Mouse (Mus musculus) midbrain, embryonic 13.5 days (tissue): ENCODE measurements around the gene Emid1. TPM values are rescaled to one million over a fixed set of nuclear protein-coding genes. Genes with fewer than 3 reads are reported as not detected.

Source experiments
- ATAC-seq: fragments of 200-750 bp; cut with Nextera tagmentation; 2 replicates; pipeline ENCODE4 v1.8.0; 2017; ENCODE audit warnings: mild to moderate bottlenecking, moderate TSS enrichment, moderate library complexity
- H3K27ac ChIP-seq: fragments of 300-500 bp; sonication (generic); 2 replicates; pipeline ENCODE4 v1.5.1; 2015; ENCODE audit warnings: inconsistent platforms, mild to moderate bottlenecking, moderate library complexity
- H3K27me3 ChIP-seq: fragments of 300-500 bp; sonication (generic); 2 replicates; pipeline ENCODE4 v1.6.1; 2015; ENCODE audit warnings: mild to moderate bottlenecking, inconsistent platforms
- H3K36me3 ChIP-seq: fragments of 300-500 bp; sonication (generic); 2 replicates; pipeline ENCODE4 v1.6.1; 2015; ENCODE audit warnings: mild to moderate bottlenecking, inconsistent platforms
- H3K4me1 ChIP-seq: fragments of 300-500 bp; sonication (generic); replicated peaks from 2 replicates; pipeline ENCODE4 v1.6.1; 2015; ENCODE audit warnings: inconsistent platforms
- H3K4me2 ChIP-seq: fragments of 300-500 bp; sonication (generic); replicated peaks from 2 replicates; pipeline ENCODE4 v1.6.1; 2015; ENCODE audit warnings: moderate library complexity, mild to moderate bottlenecking, inconsistent platforms
- H3K4me3 ChIP-seq: fragments of 300-500 bp; sonication (generic); replicated peaks from 2 replicates; pipeline ENCODE4 v1.5.1; 2015; ENCODE audit warnings: mild to moderate bottlenecking, inconsistent platforms
- H3K9ac ChIP-seq: fragments of 300-500 bp; sonication (generic); replicated peaks from 2 replicates; pipeline ENCODE4 v1.6.1; 2015; ENCODE audit warnings: mild to moderate bottlenecking, inconsistent platforms
- H3K9me3 ChIP-seq: fragments of 300-500 bp; sonication (generic); 2 replicates; pipeline ENCODE4 v1.6.1; 2016; ENCODE audit warnings: mild to moderate bottlenecking, inconsistent platforms
- WGBS: fragments of 180-500 bp; shearing (Covaris S2); methylation state at CpG from one replicate; pipeline ENCODE4 v1.1.7; 2015; 5-methylcytosine and 5-hydroxymethylcytosine counted together
- polyA plus RNA-seq: library from polyadenylated mRNA; unstranded; fragments of >200 nt; fragmentation: Nextera tagmentation; extraction: Ambion mirVana; gene quantifications from 2 replicates; pipeline ENCODE4 v1.2.1, GENCODE M21; 2015

Emid1 gene
- polyA plus RNA-seq, 1 experiment from 2014 or later, result 6.7 TPM

- Histone ChIP-seq H3K9ac (no peak overlapping the region), H3K9me3 (no peaks in the 10 kb centered on the region), H3K27me3 (no peaks in the 10 kb centered on the region), H3K4me2 (no peak overlapping the region), H3K27ac (no peak overlapping the region), H3K4me1 (peaks cover 6% of the 10 kb centered on the region), H3K4me3 (no peak overlapping the region), H3K36me3 (no peaks in the 10 kb centered on the region)
- WGBS, result 83% methylated on average over 11 of the region's 11 CpGs
- ATAC-seq, result no peak
Measured at GRCm38 (mm10) chr11:5135914-5136313, 16.1 kb downstream of the Emid1 start.

GRCm38 (mm10) chr11:5132751-5133150 is 19.3 kb downstream of the Emid1 start:
- Histone ChIP-seq H3K4me2 (no peak overlapping the region), H3K9ac (no peak overlapping the region), H3K27ac (no peak overlapping the region), H3K36me3 (no peaks in the 10 kb centered on the region), H3K9me3 (no peaks in the 10 kb centered on the region), H3K27me3 (no peaks in the 10 kb centered on the region), H3K4me3 (no peak overlapping the region), H3K4me1 (peaks cover 18% of the 10 kb centered on the region)
- no peak for ATAC-seq
- WGBS, result 90% methylated on average over 4 of the region's 4 CpGs

- Histone ChIP-seq H3K4me1 (peaks cover 18% of the 10 kb centered on the region), H3K9ac (no peak overlapping the region), H3K27ac (no peak overlapping the region), H3K9me3 (no peaks in the 10 kb centered on the region), H3K36me3 (no peaks in the 10 kb centered on the region), H3K4me3 (no peak overlapping the region), H3K27me3 (no peaks in the 10 kb centered on the region), H3K4me2 (no peak overlapping the region)
- WGBS, result 74% methylated on average over 4 of the region's 4 CpGs
- peak; percentile 24; the same call in 1 of the 2 replicates for ATAC-seq
Measured at GRCm38 (mm10) chr11:5130111-5130665, 21.9 kb downstream of the Emid1 start.

- ATAC-seq, result peak; percentile 59
- no peaks in the 10 kb centered on the region for H3K36me3 ChIP-seq
- no peak overlapping the region for H3K9ac ChIP-seq
- no peak overlapping the region for H3K27ac ChIP-seq
- no peak overlapping the region for H3K4me2 ChIP-seq
- H3K4me1 ChIP-seq, result peaks cover 18% of the 10 kb centered on the region
- 12% methylated on average over 5 of the region's 5 CpGs for WGBS
- H3K9me3 ChIP-seq, result no peaks in the 10 kb centered on the region
- H3K4me3 ChIP-seq, result no peak overlapping the region
- H3K27me3 ChIP-seq, result no peaks in the 10 kb centered on the region
Measured at GRCm38 (mm10) chr11:5129035-5129480, 23.0 kb downstream of the Emid1 start.

- Histone ChIP-seq H3K36me3 (no peaks in the 10 kb centered on the region), H3K4me3 (no peak overlapping the region), H3K27me3 (no peaks in the 10 kb centered on the region), H3K9ac (no peak overlapping the region), H3K4me2 (no peak overlapping the region), H3K4me1 (peaks cover 18% of the 10 kb centered on the region), H3K9me3 (no peaks in the 10 kb centered on the region), H3K27ac (no peak overlapping the region)
- WGBS, result 61% methylated on average over 4 of the region's 4 CpGs
- ATAC-seq, result no peak
Measured at GRCm38 (mm10) chr11:5125713-5126112, 26.3 kb downstream of the Emid1 start.

- no peak overlapping the region for H3K9ac ChIP-seq
- H3K9me3 ChIP-seq, result no peaks in the 10 kb centered on the region
- WGBS, result 31% methylated on average over 13 of the region's 13 CpGs
- no peak overlapping the region for H3K4me3 ChIP-seq
- H3K4me1 ChIP-seq, result peaks cover 6% of the 10 kb centered on the region; the same call in 1 of the 2 replicates
- no peaks in the 10 kb centered on the region for H3K36me3 ChIP-seq
- no peak overlapping the region for H3K4me2 ChIP-seq
- peak; percentile 58; the same call in 1 of the 2 replicates for ATAC-seq
- H3K27me3 ChIP-seq, result no peaks in the 10 kb centered on the region
- H3K27ac ChIP-seq, result no peak overlapping the region
Measured at GRCm38 (mm10) chr11:5114931-5115581, 37.0 kb downstream of the Emid1 start.

GRCm38 (mm10) chr11:5113645-5114044 is 38.4 kb downstream of the Emid1 start:
- no peak overlapping the region for H3K27ac ChIP-seq
- H3K9ac ChIP-seq, result no peak overlapping the region
- ATAC-seq, result no peak
- no peaks in the 10 kb centered on the region for H3K27me3 ChIP-seq
- no peaks in the 10 kb centered on the region for H3K9me3 ChIP-seq
- no peak overlapping the region for H3K4me3 ChIP-seq
- peaks cover 6% of the 10 kb centered on the region; the same call in 1 of the 2 replicates for H3K4me1 ChIP-seq
- no peaks in the 10 kb centered on the region for H3K36me3 ChIP-seq
- WGBS, result 84% methylated on average over 7 of the region's 7 CpGs
- H3K4me2 ChIP-seq, result no peak overlapping the region

GRCm38 (mm10) chr11:5109441-5109840 is 42.6 kb downstream of the Emid1 start:
- 78% methylated on average over 8 of the region's 8 CpGs for WGBS

GRCm38 (mm10) chr11:5103986-5104509 is 48.0 kb downstream of the Emid1 start:
- H3K27ac ChIP-seq, result no peak overlapping the region
- H3K36me3 ChIP-seq, result peaks cover 25% of the 10 kb centered on the region
- no peak overlapping the region for H3K4me2 ChIP-seq
- no peaks in the 10 kb centered on the region for H3K27me3 ChIP-seq
- H3K4me1 ChIP-seq, result peaks cover 17% of the 10 kb centered on the region
- 97% methylated on average over 4 of the region's 4 CpGs for WGBS
- ATAC-seq, result no peak
- H3K9me3 ChIP-seq, result no peaks in the 10 kb centered on the region
- no peak overlapping the region for H3K9ac ChIP-seq
- no peak overlapping the region for H3K4me3 ChIP-seq

More at GRCm38 (mm10) chr11:5109441-5109840, 42.6 kb downstream of the Emid1 start:
- no peak for ATAC-seq
- no peak overlapping the region for H3K9ac ChIP-seq
- H3K36me3 ChIP-seq, result peaks cover 12% of the 10 kb centered on the region
- H3K4me1 ChIP-seq, result peaks cover 6% of the 10 kb centered on the region; the same call in 1 of the 2 replicates
- H3K4me3 ChIP-seq, result no peak overlapping the region
- no peak overlapping the region for H3K4me2 ChIP-seq
- H3K27me3 ChIP-seq, result no peaks in the 10 kb centered on the region
- H3K9me3 ChIP-seq, result no peaks in the 10 kb centered on the region
- no peak overlapping the region for H3K27ac ChIP-seq

GRCm38 (mm10) chr11:5102384-5102783 is 49.7 kb downstream of the Emid1 start:
- 91% methylated on average over 7 of the region's 7 CpGs for WGBS
- peaks cover 25% of the 10 kb centered on the region for H3K36me3 ChIP-seq
- no peak for ATAC-seq
- peaks cover 21% of the 10 kb centered on the region for H3K4me1 ChIP-seq
- no peaks in the 10 kb centered on the region for H3K27me3 ChIP-seq
- no peak overlapping the region for H3K27ac ChIP-seq
- no peaks in the 10 kb centered on the region for H3K9me3 ChIP-seq
- no peak overlapping the region for H3K4me3 ChIP-seq
- H3K9ac ChIP-seq, result no peak overlapping the region
- H3K4me2 ChIP-seq, result no peak overlapping the region

- ATAC-seq, result no peak
- Histone ChIP-seq H3K4me3 (no peak overlapping the region), H3K9me3 (no peaks in the 10 kb centered on the region), H3K9ac (no peak overlapping the region), H3K27ac (no peak overlapping the region), H3K4me1 (peaks cover 28% of the 10 kb centered on the region), H3K36me3 (peaks cover 25% of the 10 kb centered on the region), H3K27me3 (no peaks in the 10 kb centered on the region), H3K4me2 (no peak overlapping the region)
- whole genome bisulfite sequencing, result 90% methylated on average over 6 of the region's 6 CpGs
Measured at GRCm38 (mm10) chr11:5101641-5102040, 50.4 kb downstream of the Emid1 start.

- H3K9me3 ChIP-seq, result no peaks in the 10 kb centered on the region
- peak overlapping the region; percentile 76 for H3K4me2 ChIP-seq
- peaks cover 36% of the 10 kb centered on the region for H3K4me1 ChIP-seq
- no peaks in the 10 kb centered on the region for H3K27me3 ChIP-seq
- ATAC-seq, result no peak
- H3K27ac ChIP-seq, result peak overlapping the region; percentile 92; the same call in 1 of the 2 replicates
- H3K9ac ChIP-seq, result peak overlapping the region; percentile 99
- peaks cover 25% of the 10 kb centered on the region for H3K36me3 ChIP-seq
- H3K4me3 ChIP-seq, result peak overlapping the region; percentile 99
- WGBS, result 49% methylated on average over 5 of the region's 5 CpGs
Measured at GRCm38 (mm10) chr11:5100801-5101200, 51.3 kb downstream of the Emid1 start.
